Mouse (Mus musculus) adrenal gland, adult 2 months (tissue): Measurements from ENCODE around the gene Vav3. TPM values are rescaled to one million over a fixed set of nuclear protein-coding genes. Genes with fewer than 3 reads are reported as not detected.

Source experiments
- DNase-seq: peaks from one replicate; pipeline ENCODE4 v3.0.0; 2021
- polyA plus RNA-seq: library from polyadenylated mRNA; depleted of rRNA; stranded (reverse); fragments of >200 nt; gene quantifications from 2 replicates; pipeline ENCODE4 v1.2.3, GENCODE M21; 2012
- total RNA-seq, 2 experiments: library from RNA; stranded (reverse); gene quantifications; 2 replicates each; pipeline ENCODE4 v1.2.3; 2021

Vav3 gene
- total and polyA plus RNA-seq, 3 experiments = 0.54 to 4.9 (median 3.6) TPM

DNA sequence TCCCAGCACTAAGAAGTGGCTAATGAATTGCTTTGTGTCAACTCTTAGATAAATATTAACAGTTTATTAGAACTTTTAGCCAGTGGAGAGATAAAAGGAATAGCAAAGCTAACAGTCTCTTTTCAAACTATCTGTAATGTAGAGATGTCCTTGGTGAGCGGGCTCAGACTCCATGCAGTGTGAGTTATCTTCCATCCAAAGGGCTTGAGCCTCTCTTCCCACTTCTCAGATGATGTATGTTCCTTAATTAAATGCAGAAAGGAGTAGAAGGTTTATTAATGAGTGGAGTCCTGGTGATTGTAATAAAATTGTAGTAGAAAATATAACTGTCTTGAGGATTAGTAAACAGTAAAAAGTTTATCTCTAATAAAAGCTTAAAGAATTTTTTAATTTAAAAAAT lies 169.3 kb downstream of the Vav3 start:
- no peak for DNase-seq

DNA sequence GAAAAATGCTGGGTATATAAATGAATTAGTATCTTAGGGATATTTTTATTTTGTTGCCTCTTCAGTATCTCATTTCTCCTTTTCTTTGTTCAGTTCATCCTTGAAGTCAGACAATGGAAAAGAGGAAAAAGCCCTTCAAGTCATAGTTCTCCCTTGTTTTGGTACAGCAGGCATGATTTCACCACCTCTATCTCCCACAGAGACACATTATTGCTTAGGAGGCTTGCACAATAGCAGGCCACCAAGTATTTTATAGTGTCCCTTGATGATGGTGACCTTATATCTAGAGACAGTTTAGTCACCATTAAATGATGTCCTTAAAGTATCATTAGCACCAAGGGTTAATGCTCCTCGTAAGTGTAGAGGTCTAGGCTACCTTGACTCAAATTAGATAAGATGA lies 171.4 kb downstream of the Vav3 start:
- DNase-seq = no peak

DNA sequence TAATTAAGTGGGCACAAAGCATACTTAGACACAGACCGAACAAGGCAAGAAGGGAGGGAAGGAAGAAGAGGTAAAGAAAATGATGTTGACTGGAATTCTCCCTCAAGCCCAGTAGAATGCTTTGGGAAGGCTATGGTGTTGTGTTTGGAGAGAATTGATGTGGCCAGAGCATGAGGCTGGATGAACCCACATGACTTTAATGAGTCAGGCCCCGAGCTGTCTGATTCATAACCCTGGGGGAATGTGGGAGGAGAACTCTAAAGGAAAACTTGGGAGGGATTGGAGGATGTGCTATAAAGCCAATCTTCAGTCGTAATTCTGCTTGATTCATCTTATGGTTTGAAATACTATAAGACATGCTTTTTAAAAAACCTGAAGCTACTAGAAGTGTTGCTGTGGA lies 175.0 kb downstream of the Vav3 start:
- no peak for DNase-seq

DNA sequence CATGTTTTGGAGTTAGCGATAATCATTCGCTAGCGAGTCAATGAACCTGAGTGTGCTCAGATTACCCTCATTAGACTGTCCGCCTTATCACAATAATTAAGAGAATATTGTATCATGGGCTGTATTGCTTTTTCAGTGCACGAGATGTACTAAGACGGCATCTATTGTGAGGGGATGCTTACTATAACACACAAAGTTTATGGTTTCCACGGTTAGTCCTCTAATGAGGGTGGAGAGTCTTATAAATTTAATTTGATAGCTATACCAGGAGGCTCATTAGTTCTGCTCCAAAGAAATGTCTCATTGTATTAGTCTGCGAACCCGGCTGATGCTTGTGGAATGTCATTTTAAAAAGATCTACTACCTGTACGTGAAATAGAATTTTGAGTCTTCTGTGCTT lies 175.9 kb downstream of the Vav3 start:
- DNase-seq = no peak

DNA sequence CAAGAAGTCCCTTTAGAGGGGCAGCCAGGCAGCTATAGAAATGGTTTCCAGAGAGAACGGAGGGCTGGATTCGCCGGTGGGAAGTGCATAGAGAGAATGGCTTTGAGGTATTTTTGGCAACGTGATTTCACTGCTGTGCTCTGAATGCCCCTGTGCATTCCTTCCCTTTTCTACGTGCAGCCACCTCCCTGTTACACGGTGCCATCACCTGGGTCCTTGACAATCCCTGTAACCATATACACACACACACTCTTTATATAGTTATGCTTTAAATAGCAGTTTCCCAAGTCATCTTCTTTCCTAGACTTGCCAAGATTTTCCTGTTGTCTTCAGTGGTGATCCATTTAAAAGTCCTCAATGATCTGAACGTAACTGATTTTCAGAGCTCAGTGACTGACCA lies 181.7 kb downstream of the Vav3 start:
- DNase-seq = no peak

DNA sequence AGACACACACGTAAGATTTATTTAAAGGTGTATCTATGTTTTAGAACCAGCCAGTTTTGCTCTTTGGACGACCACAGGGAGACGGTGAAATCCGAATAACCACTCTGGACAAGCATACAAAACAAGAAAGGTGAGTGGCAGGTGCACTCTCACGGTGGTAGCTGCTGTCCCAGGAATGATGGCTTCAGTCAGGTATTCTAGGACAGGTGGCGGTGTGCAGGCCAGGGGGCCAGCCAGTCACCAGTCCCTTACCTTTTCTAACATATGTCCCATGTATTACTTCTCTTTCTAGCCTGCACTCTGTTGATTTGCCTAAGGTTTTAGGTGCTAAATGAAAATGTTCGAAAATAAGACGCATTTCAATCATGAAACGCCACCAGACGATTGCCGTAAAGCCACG lies 185.4 kb downstream of the Vav3 start:
- no peak for DNase-seq

DNA sequence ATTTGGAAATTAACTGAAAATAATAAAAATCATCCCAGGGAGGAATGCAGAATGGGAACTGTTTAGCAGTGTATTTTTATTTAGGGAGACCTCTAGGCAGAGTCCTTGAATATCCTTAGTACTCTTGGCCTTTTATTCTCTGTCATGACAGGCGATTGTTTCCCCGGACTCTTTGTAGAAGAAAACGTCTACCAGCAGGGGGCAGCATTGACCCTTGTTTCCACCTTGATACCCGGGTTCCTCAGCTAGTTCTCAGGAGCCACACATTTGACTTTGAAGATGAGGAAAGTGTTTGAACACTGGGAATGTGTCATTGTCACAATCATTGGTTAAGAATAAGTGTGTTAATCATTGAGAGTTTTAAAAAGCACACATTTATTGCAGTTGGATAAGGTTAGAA lies 185.8 kb downstream of the Vav3 start:
- DNase-seq = peak; percentile 74

DNA sequence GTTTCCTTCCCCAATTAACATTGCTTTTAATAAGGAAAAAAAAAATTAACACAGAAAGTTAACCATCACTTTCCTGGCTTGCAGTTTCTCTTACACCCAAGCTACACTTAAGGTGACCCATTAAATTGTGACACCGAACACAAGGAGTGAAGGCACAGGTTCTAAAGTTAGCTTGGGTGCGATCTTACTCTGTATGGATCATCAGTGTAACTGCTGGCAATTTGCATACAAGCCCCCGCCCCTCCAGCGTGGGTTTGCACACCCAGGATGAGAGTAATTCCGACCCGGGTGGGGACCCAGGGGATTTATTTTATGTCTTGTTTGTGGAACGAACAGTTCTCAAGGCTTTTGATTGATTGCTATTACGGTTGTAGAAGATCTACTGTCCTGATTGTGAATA lies 186.2 kb downstream of the Vav3 start:
- no peak for DNase-seq

DNA sequence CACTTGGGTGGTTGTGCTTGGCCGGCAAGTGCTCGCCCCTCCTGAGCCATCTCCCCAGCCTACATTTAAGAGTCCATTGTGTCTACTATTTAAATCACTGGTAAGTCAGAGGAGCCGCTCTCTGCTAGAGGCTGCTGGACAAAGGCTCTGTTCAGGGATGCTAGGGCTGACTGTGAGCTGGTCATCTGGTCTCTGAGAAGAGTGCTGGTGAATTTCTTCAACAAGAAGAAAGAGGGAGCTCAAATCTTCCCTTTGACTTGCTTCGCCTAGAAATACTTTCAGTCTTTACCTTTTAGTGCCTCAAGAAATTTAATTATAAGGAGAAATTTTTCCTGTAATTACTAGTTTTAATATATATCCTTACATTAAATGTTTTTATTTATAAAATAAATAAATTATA lies 188.2 kb downstream of the Vav3 start:
- DNase-seq = no peak

DNA sequence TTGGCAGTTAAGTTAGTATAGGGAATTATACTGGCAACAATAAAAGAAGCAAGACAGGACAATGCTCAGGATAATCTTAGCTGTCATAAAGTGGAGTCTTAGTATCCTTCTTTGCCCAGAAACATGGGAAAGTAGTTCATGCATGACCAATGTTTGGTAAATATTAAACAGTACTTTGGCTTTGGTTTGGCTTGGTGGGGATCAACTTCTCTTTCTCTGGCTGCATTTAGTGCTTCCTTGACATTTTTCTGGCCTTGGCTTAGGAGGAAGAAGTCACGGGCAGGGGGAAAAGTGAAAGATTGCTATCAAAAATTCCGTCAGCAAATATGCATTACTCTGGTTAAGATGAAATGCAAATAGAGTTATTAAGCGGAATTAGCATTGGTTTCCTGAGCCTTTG lies 197.2 kb downstream of the Vav3 start:
- peak; percentile 12 for DNase-seq

DNA sequence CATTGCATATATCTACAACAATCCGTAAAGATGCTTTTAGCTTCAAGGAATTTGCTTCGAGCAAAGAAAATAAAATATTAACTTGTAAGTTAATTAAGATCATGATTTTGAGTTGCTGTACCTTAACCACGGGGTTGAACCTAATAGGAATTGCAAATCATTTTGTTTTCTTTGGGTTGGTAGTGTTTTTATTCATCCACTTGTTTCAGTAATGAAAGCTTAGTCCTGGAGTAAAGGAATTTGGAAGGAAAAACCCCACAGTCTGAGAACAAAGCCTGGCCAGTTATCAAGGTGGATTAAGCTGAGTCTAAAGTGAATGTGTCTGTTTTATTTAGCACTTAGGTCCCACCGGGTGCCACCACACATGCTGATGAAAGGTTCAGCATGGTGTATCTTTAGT lies 199.6 kb downstream of the Vav3 start:
- DNase-seq = no peak

DNA sequence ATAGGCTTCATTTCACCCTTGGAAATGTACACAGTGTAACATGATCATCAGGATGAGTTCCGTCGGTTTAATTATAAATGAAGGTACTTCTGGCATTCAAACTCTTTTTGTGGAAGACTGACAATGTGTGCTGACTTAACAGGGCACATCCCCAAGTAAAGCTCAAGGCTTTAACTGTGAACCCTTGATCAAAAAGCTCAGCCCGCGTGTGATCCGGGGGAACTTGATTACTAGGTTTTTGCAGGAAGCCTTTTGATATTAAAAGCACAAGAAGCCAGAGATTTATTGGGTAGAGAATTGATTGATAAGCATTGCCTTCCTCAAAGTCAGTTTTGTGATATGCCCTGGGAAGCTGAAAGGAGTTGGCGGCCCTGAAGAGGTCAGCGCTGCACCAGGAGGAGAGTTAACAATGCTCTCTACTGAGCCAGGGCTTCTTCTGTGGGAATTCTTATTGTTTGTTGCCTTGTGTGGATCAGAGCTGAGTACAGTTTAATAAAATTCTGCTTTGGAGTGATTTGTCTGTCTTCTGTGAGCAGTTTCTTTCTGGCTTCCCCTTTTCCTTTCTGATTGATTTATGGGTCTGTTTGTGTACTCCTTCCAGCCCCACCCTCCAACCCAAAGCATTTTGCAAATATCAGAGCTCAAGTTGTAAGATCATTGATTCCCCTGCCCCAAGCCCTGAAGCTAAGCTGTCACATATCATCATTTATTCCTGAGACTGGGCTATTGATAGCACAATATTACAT lies 204.2 kb downstream of the Vav3 start:
- no peak for DNase-seq

DNA sequence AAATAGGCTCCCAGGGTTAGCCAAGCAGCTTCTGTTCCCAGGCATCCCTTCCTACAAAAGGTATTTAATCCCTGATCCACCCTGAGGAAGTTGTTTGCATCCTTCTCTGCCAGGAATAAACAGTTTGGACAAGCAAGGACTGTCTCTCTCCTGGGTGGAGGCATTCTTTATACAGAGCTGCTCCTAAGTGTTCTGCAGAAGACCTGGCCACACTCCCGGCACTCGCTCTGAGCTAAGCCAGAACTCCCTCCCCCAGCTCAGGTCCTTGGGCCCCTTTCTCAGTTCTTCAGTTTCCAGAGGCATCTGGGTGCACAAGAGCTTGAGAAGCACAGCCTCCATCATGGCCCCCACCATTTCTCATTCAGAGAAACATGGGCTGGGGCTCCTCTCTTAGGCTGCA lies 216.9 kb downstream of the Vav3 start:
- DNase-seq = no peak

DNA sequence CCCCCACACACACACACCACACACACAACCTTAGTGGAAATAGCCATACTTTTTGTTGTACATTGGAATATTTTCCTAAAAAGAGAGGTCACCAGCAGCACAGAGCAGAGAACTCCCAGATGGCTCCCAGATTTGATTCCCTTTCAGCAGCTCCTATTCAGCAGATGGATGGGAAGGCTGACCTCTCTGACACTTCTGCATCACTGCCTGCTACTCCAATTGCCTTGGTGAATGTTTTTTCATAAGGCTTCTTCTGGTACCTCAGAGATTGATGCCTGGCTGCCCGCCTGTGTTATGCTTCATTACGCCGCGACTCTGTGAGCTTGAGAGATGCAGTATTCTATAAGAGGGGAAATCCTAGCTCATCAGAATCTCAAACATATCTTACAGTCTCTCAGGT lies 220.8 kb downstream of the Vav3 start:
- DNase-seq = no peak

DNA sequence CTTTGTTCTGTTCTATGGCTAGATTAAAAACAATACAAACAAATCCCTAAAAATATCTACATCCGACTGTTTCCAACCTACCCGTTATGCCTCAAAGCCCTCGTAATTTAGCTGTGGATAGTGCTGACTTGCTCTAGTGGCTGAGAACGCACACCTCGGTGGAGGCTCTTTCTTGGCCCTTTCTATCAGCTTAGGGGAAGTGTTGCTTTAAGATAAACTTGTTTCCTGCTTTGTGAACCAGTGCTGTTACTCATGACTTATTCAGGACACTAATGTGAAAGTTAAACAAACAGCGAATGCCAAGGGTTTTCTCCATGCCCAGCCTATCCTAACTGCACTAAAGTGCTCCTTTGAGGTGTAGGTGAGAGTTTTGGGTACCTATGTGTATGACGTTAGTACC lies 221.3 kb downstream of the Vav3 start:
- DNase-seq = no peak

DNA sequence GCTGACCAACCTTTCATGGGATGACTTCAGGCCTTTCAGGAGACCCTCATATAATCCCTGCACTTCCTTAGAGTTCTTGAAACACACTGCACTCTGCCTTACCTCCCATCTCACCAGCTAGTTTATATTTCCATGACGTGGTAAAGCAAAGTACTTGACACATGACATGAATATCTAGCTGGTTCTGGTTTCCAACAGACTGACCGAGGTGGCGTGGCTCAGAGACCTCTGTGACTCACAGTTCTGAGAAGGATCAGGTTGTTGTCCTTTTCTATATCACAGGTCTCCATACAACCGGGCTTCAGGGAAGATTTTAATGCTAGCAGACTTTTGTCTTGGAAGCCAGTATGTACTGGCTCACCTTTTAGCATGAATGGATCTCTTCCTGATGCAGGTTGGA lies 221.8 kb downstream of the Vav3 start:
- DNase-seq = no peak

DNA sequence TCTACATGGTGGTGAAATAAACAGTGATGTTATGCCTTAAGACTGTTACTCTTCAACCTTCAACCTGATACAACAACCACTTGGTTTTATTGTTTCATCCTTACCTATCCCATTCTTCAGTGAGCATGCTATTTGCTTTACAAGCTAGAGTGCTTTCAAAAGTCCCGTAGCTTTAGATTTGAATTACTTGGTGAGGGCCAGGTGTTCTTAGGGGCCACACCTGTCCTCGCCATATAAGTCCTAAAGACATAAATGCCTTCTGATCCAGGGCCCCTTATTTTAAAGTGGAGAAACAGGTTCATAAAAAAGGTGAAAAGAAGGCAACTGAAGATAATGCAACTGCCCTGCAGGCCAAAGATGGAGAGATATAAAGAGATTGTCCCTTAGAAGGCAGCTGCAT lies 224.0 kb downstream of the Vav3 start:
- no peak for DNase-seq

DNA sequence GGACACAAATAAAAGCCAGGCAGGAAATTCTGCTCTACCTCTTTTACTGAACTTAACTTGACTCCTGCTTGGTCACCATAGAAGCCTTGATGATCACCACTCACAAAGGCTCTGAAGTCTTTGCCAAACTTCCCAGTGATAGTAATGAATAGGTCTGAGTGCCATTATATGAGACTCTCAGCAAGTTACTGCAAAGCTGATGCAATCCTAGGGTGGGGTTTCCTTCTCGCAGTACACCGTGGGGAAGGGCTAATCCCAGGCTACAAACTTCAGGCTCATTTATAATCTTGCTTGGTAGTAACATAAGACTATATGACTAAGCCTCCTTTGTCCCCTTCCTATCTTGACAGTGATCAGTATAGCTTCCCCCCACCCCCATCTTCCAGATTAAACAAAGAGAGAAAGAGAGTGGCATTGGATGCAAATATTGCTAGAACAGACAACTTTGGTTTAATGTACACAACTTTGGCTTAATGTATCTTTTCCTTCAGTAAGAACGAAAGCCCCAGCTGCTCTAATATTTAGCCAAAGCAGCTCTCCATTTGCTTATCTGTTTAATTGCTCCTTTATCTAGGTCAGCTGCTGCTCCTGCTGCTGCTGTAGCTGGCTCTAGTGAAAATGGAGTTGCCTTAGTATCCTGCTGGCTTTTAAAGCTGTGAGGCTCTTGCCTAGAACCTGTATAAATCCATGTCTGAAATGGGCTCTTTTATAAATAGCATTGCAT lies 228.3 kb downstream of the Vav3 start:
- peak; percentile 8 for DNase-seq

DNA sequence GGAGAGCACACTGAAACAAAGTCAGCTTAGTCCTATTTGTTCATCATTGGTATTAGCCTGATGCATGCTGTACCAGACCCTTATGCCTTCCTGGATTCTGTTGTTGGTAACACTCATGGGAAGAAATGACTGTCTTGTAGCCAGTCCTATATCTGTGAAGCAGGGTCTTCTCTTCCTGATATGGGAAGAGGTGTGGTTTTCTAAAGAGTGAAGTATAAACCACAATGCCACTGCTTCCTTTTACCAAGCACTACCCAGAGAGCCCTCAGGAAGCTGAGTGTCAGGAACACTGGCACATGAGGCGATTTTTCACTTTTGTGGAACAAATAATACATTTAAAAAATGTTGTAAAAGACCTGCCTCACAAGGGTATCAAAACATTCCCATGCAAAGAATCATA lies 231.0 kb downstream of the Vav3 start:
- DNase-seq = no peak

DNA sequence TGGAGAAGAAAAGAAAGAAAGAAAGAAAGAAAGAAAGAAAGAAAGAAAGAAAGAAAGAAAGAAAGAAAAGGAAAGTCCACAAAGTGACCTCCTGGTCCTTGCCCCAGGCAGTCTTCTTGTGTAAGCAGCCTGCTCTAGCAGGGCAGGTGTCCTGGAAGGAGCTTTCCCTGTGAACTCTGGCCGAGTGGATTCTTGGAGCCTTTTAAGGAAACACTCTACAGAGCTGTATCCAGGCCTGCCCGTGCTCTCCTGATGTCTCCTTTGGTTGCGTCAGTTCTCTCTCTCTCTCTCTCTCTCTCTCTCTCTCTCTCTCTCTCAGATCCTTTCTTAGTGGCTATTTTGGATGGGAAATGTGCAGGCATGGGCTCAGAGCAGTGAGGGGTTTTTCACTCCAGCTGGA lies 232.4 kb downstream of the Vav3 start:
- DNase-seq = no peak

DNA sequence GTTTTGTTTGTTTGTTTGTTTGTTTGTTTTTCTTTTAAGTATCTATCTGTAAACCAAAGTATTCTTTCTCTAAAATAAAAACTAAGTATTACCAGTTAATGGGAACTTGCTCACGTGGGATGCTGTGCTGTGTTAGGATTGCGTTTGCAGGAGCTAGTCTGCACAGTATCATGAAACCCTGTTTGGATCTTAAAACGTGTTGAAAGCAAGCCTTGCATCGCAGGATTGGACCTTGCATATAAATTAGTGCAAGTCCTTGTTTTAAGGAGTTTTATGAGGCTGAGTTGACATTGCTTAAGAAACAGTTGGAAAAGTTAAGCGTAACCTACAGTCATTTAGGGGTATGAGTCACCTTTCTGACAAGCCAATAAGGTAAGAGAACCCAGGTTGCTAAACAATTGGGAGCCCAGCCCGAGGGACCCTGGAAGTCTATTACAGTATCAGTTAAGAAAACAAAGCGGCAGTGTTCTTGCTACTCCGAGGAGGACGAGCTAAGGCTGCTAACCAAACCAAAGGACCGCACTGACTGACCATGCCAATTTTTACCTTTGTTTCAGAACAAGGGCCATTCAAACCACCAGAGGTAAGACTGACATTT lies 233.2 kb downstream of the Vav3 start:
- DNase-seq = no peak

DNA sequence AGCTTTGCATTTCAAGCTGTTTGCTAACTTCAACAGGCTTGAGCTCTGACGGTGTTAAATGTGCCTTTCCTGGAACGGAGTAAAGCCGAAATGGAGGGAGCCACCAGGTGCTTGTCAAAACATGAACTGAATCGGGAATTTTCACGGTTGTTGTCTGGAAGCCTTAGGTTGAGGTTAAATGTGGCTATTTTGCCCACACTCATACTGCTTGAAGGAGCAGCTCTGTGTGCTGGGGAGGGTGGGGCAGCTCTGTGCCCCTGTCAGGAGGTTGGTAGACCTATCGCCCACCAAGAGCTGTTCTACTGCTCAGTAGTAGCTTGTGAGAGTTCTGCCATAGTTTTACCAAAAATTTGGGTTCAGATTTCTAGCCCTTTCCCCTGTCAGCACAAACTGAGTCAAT lies 233.7 kb downstream of the Vav3 start:
- no peak for DNase-seq

DNA sequence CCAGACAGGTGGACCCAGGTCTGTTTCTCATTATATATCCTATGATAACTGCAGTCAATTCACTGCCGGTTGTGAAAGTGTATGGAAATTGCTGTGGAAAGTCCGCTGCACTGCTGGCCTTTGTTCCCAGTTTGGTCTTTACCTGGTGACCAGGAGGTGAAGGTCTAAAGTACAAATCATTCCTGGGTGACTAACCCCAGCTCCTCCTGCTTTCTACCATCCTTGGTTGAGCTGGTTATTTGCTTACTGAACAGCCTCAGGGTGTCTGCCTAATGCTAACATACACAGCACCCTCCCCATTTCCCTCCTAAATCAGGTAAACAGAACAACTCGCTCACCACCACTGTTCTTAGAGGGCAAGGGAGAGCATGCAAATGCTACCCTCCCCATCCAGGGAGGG lies 237.9 kb downstream of the Vav3 start:
- no peak for DNase-seq

DNA sequence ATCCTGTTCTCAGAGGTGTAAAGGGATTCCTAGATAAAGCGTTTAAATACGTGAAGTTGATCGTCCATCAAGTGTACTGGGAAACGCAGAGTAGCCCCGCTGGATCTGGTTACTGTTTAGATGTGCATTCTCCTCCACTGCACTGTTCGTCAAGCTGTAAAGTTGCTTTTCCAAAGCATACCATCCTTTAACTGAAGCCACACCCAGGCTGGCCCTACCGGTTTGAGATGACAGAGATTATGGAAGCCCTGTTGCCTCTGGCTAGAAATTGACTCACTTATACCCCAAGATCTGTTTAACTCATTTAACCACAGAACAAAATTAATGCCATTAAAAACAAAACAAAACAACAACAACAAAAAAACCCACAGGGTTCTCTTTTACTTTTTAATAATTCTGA lies 238.5 kb downstream of the Vav3 start:
- no peak for DNase-seq
